Mouse (Mus musculus) hindbrain, embryonic 10.5 days (tissue): ENCODE data around the gene Gm8914. TPM values are rescaled to one million over a fixed set of nuclear protein-coding genes. Genes with fewer than 3 reads are reported as not detected.
"Not testable (repeated sequence)": the region's sequence is repeated elsewhere in the genome, so short reads cannot be mapped to it uniquely, and the experiment has no call there.

Source experiments
- DNase-seq: peaks from one replicate; pipeline ENCODE4 v3.0.0-alpha.2; 2017; ENCODE audit warnings: low spot score
- H3K27ac ChIP-seq: fragments of 300-500 bp; sonication (generic); 2 replicates; pipeline ENCODE4 v1.5.1; 2016; ENCODE audit warnings: mild to moderate bottlenecking, moderate library complexity
- H3K27me3 ChIP-seq: fragments of 300-500 bp; sonication (generic); 2 replicates; pipeline ENCODE4 v1.6.1; 2016; ENCODE audit warnings: mild to moderate bottlenecking; ENCODE audit not compliant: poor library complexity, insufficient read depth, severe bottlenecking
- H3K36me3 ChIP-seq: fragments of 300-500 bp; sonication (generic); 2 replicates; pipeline ENCODE4 v1.6.1; 2016; ENCODE audit warnings: mild to moderate bottlenecking, moderate library complexity
- H3K4me1 ChIP-seq: fragments of 300-500 bp; sonication (generic); replicated peaks from 2 replicates; pipeline ENCODE4 v1.6.1; 2016; ENCODE audit warnings: mild to moderate bottlenecking
- H3K4me3 ChIP-seq: fragments of 300-500 bp; sonication (generic); 2 replicates; pipeline ENCODE4 v1.5.1; 2016; ENCODE audit warnings: mild to moderate bottlenecking, moderate library complexity
- H3K9me3 ChIP-seq: fragments of 300-500 bp; sonication (generic); 2 replicates; pipeline ENCODE4 v1.6.1; 2016; ENCODE audit warnings: mild to moderate bottlenecking, moderate library complexity
- WGBS: fragments of 180-500 bp; shearing (Covaris S2); methylation state at CpG from one replicate; pipeline ENCODE4 v1.1.7; 2016; 5-methylcytosine and 5-hydroxymethylcytosine counted together
- polyA plus RNA-seq: library from polyadenylated mRNA; unstranded; fragments of >200 nt; fragmentation: Nextera tagmentation; extraction: Ambion mirVana; gene quantifications from 2 replicates; pipeline ENCODE4 v1.2.1, GENCODE M21; 2016

Gene Gm8914
- not detected in 2 replicates for polyA plus RNA-seq

- not testable (repeated sequence) for H3K4me1 ChIP-seq, H3K4me3 ChIP-seq, H3K27ac ChIP-seq, H3K36me3 ChIP-seq, H3K9me3 ChIP-seq, H3K27me3 ChIP-seq, DNase-seq
- no CpG with 5 or more reads among the region's 5 CpGs for WGBS
Observed at GRCm38 (mm10) chrX:91479826-91480225, at the start of gene Gm8914. TSS of gene Gm8914 (plus strand) at chrX:91480126.

Other genes with a start within 250 kb of the Gm8914 start
- not detected in 2 replicates for gene Mageb2, start 148.4 kb upstream of the Gm8914 start, polyA plus RNA-seq
- gene Gm5072, start 87.6 kb upstream of the Gm8914 start, polyA plus RNA-seq: not detected in 2 replicates
- not detected in 2 replicates for gene 1700084M14Rik, start 95.8 kb downstream of the Gm8914 start, polyA plus RNA-seq
- gene Gm14781, start 152.1 kb downstream of the Gm8914 start, polyA plus RNA-seq: not detected in 2 replicates